Mouse (Mus musculus): ENCODE measurements around the gene Gm37240. TPM values are rescaled to one million over a fixed set of nuclear protein-coding genes. Genes with fewer than 3 reads are reported as not detected.

Gene Gm37240
- polyA plus RNA-seq, 1 experiment, result 0.77 TPM

DNA sequence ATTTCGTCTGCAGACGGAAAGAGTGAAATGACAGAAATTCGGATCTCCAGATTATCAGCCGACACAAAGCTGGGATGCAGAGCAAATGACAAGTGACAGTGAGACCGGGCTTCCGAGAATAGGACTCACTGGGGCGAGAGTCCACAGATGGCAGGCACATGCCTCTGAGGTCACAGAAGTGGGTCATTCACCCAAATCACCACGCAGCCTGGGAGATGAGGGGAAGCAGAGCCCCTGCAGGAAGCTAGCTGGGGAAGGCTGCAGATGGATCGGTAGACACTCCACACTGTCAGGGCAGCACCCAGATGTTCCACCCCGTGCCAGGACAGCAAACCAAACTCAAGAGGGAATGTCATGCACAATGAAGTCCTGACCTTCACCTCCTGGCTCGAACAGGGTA lies 372.6 kb downstream of the Gm37240 start:
- 37% methylated on average over 11 of the region's 11 CpGs for WGBS
- Histone ChIP-seq H3K4me3 (replicated peaks; ENCODE audit: insufficient read depth, low read depth, low read length) (no peak overlapping the region), H3K27ac (ENCODE audit: insufficient read depth, low read length) (no peak overlapping the region), H3K4me1 (ENCODE audit: control insufficient read depth, insufficient read depth, low read length) (peaks cover 8% of the 10 kb centered on the region; the same call in 1 of the 2 replicates), H3K27me3 (ENCODE audit: control insufficient read depth, insufficient read depth, low read length) (no peaks in the 10 kb centered on the region)
- peak; percentile 38 to 48 for DNase-seq
- no peak for TF ChIP-seq CTCF (IDR thresholded peaks at IDR 0.05; ENCODE audit: borderline replicate concordance, insufficient read depth, low read depth, low read length)
- no peak for TF ChIP-seq POLR2A (IDR thresholded peaks at IDR 0.05; ENCODE audit: borderline replicate concordance, insufficient read depth, low read length)

GRCm38 (mm10) chr3:85508717-85509279 lies 378.5 kb downstream of the Gm37240 start:
- Histone ChIP-seq H3K27ac (ENCODE audit: insufficient read depth, low read length) (no peak overlapping the region), H3K4me3 (replicated peaks; ENCODE audit: insufficient read depth, low read depth, low read length) (no peak overlapping the region), H3K27me3 (ENCODE audit: control insufficient read depth, insufficient read depth, low read length) (no peaks in the 10 kb centered on the region), H3K4me1 (ENCODE audit: control insufficient read depth, insufficient read depth, low read length) (no peaks in the 10 kb centered on the region)
- DNase-seq, result no peak
- TF ChIP-seq CTCF (IDR thresholded peaks at IDR 0.05; ENCODE audit: borderline replicate concordance, insufficient read depth, low read depth, low read length) (no peak), POLR2A (IDR thresholded peaks at IDR 0.05; ENCODE audit: borderline replicate concordance, insufficient read depth, low read length) (no peak)
- WGBS, result 88% methylated on average over 5 of the region's 5 CpGs

DNA sequence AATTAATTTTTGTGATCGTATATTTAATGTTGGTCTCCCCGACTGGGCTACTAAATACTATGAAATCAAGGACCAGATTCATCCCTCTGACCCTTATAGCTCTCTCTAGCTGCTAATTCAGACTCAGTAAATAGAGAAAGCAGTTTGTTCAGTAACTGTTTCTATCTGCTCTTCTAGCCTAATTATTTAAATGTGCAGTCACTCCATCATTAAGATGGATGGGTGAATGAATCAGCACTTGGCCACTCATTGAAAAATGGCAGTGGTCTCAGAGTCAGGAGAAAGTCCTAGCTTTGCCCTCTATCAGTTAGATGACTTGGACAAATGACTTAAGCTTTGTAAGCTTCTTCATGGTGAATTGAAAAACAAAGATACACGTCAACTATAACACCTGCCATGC lies 387.2 kb downstream of the Gm37240 start:
- H3K4me1 ChIP-seq (ENCODE audit: control insufficient read depth, insufficient read depth, low read length), result no peaks in the 10 kb centered on the region
- TF ChIP-seq POLR2A (IDR thresholded peaks at IDR 0.05; ENCODE audit: borderline replicate concordance, insufficient read depth, low read length) (no peak), CTCF (IDR thresholded peaks at IDR 0.05; ENCODE audit: borderline replicate concordance, insufficient read depth, low read depth, low read length) (no peak)
- H3K27ac ChIP-seq (ENCODE audit: insufficient read depth, low read length), result no peak overlapping the region
- no peak overlapping the region for H3K4me3 ChIP-seq (replicated peaks; ENCODE audit: insufficient read depth, low read depth, low read length)
- DNase-seq, result no peak
- no peaks in the 10 kb centered on the region for H3K27me3 ChIP-seq (ENCODE audit: control insufficient read depth, insufficient read depth, low read length)
- 86% methylated on average over 3 of the region's 3 CpGs for WGBS

DNA sequence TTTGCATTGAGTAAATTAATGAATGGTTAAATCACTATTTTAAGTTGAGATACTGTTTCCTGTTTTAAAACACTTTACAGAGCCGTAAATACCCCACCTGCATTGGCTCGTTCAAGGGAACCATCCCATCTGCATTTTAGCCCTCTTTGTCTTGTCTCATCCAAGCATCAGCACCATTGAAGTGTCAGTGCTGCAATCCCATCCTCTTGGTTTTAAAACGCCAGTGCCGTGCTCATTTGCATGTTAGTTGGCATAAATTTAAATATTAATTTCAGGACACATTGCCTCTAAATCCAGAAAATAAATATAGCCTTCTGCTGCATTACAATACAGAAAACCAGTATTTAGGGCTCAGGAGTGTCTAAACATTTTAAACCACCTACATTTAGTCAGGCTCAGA lies 391.2 kb downstream of the Gm37240 start:
- 66% methylated on average over 4 of the region's 4 CpGs for WGBS
- Histone ChIP-seq H3K27me3 (ENCODE audit: control insufficient read depth, insufficient read depth, low read length) (no peaks in the 10 kb centered on the region), H3K27ac (ENCODE audit: insufficient read depth, low read length) (no peak overlapping the region), H3K4me3 (replicated peaks; ENCODE audit: insufficient read depth, low read depth, low read length) (no peak overlapping the region), H3K4me1 (ENCODE audit: control insufficient read depth, insufficient read depth, low read length) (no peaks in the 10 kb centered on the region)
- no peak for DNase-seq
- no peak for TF ChIP-seq CTCF (IDR thresholded peaks at IDR 0.05; ENCODE audit: borderline replicate concordance, insufficient read depth, low read depth, low read length)
- no peak for TF ChIP-seq POLR2A (IDR thresholded peaks at IDR 0.05; ENCODE audit: borderline replicate concordance, insufficient read depth, low read length)

- TF ChIP-seq CTCF (IDR thresholded peaks at IDR 0.05; ENCODE audit: borderline replicate concordance, insufficient read depth, low read depth, low read length), result no peak
- no peak for TF ChIP-seq POLR2A (IDR thresholded peaks at IDR 0.05; ENCODE audit: borderline replicate concordance, insufficient read depth, low read length)
- no peak for DNase-seq
- H3K4me3 ChIP-seq (replicated peaks; ENCODE audit: insufficient read depth, low read depth, low read length), result no peak overlapping the region
- H3K4me1 ChIP-seq (ENCODE audit: control insufficient read depth, insufficient read depth, low read length), result no peaks in the 10 kb centered on the region
- no peak overlapping the region for H3K27ac ChIP-seq (ENCODE audit: insufficient read depth, low read length)
- no peaks in the 10 kb centered on the region for H3K27me3 ChIP-seq (ENCODE audit: control insufficient read depth, insufficient read depth, low read length)
- WGBS, result 94% methylated on average over 8 of the region's 8 CpGs
These were observed 393.5 kb downstream of the Gm37240 start for GRCm38 (mm10) chr3:85493796-85494195.

DNA sequence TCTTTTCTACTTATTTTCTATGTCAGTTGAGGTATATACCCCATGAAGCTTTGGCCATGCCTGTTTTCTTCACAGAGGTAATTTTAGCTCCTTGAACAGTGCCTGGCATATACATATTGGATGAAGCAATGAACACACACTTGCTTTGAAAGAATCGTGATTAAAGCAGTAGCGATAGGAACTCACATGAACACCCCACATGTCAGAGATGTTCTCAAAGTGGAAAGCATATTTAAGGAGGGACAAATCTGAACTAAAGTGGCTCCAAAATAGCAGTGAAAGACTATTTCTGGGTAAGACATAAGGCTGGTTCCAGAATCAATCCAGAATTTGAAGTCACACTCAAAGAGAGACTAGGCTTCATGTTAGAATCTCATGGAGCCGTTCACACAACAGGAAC lies 397.1 kb downstream of the Gm37240 start:
- no peak for TF ChIP-seq POLR2A (IDR thresholded peaks at IDR 0.05; ENCODE audit: borderline replicate concordance, insufficient read depth, low read length)
- TF ChIP-seq CTCF (IDR thresholded peaks at IDR 0.05; ENCODE audit: borderline replicate concordance, insufficient read depth, low read depth, low read length), result no peak

DNA sequence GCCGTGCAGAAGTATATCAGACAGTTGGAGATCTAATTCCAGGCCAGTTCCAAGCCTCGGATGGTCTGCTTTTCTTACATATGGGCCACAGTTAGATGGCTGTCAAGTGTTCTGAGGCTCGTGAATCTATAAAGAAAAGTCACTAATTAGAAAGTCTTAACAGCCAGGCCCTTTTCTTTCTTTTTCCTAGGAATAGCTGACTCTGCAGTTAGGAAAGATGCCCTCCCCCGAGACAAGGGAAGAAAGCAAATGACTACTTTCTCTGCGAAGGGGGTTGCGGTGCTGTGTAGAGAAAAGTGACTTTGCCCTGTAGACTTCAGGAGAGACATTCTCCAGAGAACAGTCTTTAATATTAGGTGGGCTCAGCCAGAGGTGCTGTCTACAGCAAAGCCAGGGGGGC lies 399.9 kb downstream of the Gm37240 start:
- 92% methylated on average over 6 of the region's 6 CpGs for WGBS
- TF ChIP-seq CTCF (IDR thresholded peaks at IDR 0.05; ENCODE audit: borderline replicate concordance, insufficient read depth, low read depth, low read length) (no peak), POLR2A (IDR thresholded peaks at IDR 0.05; ENCODE audit: borderline replicate concordance, insufficient read depth, low read length) (no peak)
- Histone ChIP-seq H3K4me1 (ENCODE audit: control insufficient read depth, insufficient read depth, low read length) (peaks cover 23% of the 10 kb centered on the region), H3K27ac (ENCODE audit: insufficient read depth, low read length) (no peak overlapping the region), H3K4me3 (replicated peaks; ENCODE audit: insufficient read depth, low read depth, low read length) (no peak overlapping the region), H3K27me3 (ENCODE audit: control insufficient read depth, insufficient read depth, low read length) (no peaks in the 10 kb centered on the region)
- DNase-seq, result no peak

More for the DNA sequence above, 397.1 kb downstream of the Gm37240 start:
- no peaks in the 10 kb centered on the region for H3K27me3 ChIP-seq (ENCODE audit: control insufficient read depth, insufficient read depth, low read length)
- H3K4me1 ChIP-seq (ENCODE audit: control insufficient read depth, insufficient read depth, low read length), result peaks cover 19% of the 10 kb centered on the region
- no peak overlapping the region for H3K4me3 ChIP-seq (replicated peaks; ENCODE audit: insufficient read depth, low read depth, low read length)
- DNase-seq, result no peak
- WGBS, result 98% methylated on average over 3 of the region's 3 CpGs
- H3K27ac ChIP-seq (ENCODE audit: insufficient read depth, low read length), result no peak overlapping the region

- WGBS, result 11% methylated on average over 3 of the region's 3 CpGs
- H3K4me3 ChIP-seq (replicated peaks; ENCODE audit: insufficient read depth, low read depth, low read length), result no peak overlapping the region
These were observed 401.7 kb downstream of the Gm37240 start for GRCm38 (mm10) chr3:85485536-85486190.

More at GRCm38 (mm10) chr3:85485536-85486190, 401.7 kb downstream of the Gm37240 start:
- peak; percentile 82 to 91 for DNase-seq
- Histone ChIP-seq H3K4me1 (ENCODE audit: control insufficient read depth, insufficient read depth, low read length) (peaks cover 23% of the 10 kb centered on the region), H3K27me3 (ENCODE audit: control insufficient read depth, insufficient read depth, low read length) (no peaks in the 10 kb centered on the region), H3K27ac (ENCODE audit: insufficient read depth, low read length) (peak overlapping the region; percentile 78)
- TF ChIP-seq POLR2A (IDR thresholded peaks at IDR 0.05; ENCODE audit: borderline replicate concordance, insufficient read depth, low read length) (no peak), CTCF (IDR thresholded peaks at IDR 0.05; ENCODE audit: borderline replicate concordance, insufficient read depth, low read depth, low read length) (no peak)
